Mouse (Mus musculus): ENCODE measurements at regions not wholly inside any gene's neighbourhood (a gene's known extent, or its start where the extent isn't known, plus 50 kb on each side); places are given as distances from the start of the nearest gene placed in this dataset.

GRCm38 (mm10) chr2:92781451-92781850 is 133.4 kb upstream of the Syt13 start:
- no peak overlapping the region for H3K9ac ChIP-seq (ENCODE audit: insufficient read depth, low read depth)
- H3K27ac ChIP-seq (ENCODE audit: insufficient read depth, low read depth) = no peak overlapping the region
- no peaks in the 10 kb centered on the region for H3K9me3 ChIP-seq (replicated peaks; ENCODE audit: low read length)
- in situ Hi-C loops (cut with MboI; ENCODE audit: low pct_ligation_motif_present, low pct_unique_long_range_greater_than_20kb, low sequenced_read_pairs) (no loop called here), dilution Hi-C loops (cut with MboI; ENCODE audit: extremely low pct_ligation_motif_present, extremely low pct_unique_long_range_greater_than_20kb, low sequenced_read_pairs) (no loop called here)
- no peaks in the 10 kb centered on the region for H3K36me3 ChIP-seq (replicated peaks in 1 of 2; ENCODE audit: control insufficient read depth in 1 of 2, insufficient read depth in 1 of 2, low read length in 1 of 2)
- no peak overlapping the region for H3K4me2 ChIP-seq (ENCODE audit: insufficient read depth, low read depth, poor library complexity, severe bottlenecking)
- H3K4me3 ChIP-seq (replicated peaks in 1 of 3; ENCODE audit: low read depth in 2 of 3, low read length in 2 of 3, poor library complexity in 1 of 3) = no peak overlapping the region
- H3K27me3 ChIP-seq (replicated peaks) = peaks cover 26% of the 10 kb centered on the region
- no peak for DNase-seq (ENCODE audit: extremely low read depth)
- H3K79me2 ChIP-seq (replicated peaks; ENCODE audit: control insufficient read depth, extremely low read depth, insufficient read depth, poor library complexity, severe bottlenecking) = no peaks in the 10 kb centered on the region
- TF ChIP-seq RCOR1 (conservative IDR thresholded peaks at IDR 0.05; ENCODE audit: low read depth, low read length) = no peak
- TF ChIP-seq ZKSCAN1 (IDR thresholded peaks at IDR 0.05; ENCODE audit: borderline replicate concordance, low read depth, low read length) = no peak
- TF ChIP-seq POLR2AphosphoS2 (IDR thresholded peaks at IDR 0.05; ENCODE audit: low read depth, low read length) = no peak
- TF ChIP-seq UBTF (IDR thresholded peaks at IDR 0.05; ENCODE audit: low read depth, low read length) = no peak
- no peak for TF ChIP-seq CHD1 (IDR thresholded peaks at IDR 0.05; ENCODE audit: low read depth, low read length)
- TF ChIP-seq USF1 (IDR thresholded peaks at IDR 0.05; ENCODE audit: low read depth, low read length) = no peak
- no peak for TF ChIP-seq MAZ (IDR thresholded peaks at IDR 0.05; ENCODE audit: low read depth, low read length)
- no peak for TF ChIP-seq ZNF384 (IDR thresholded peaks at IDR 0.05; ENCODE audit: low read depth, low read length)
- H3K4me1 ChIP-seq (ENCODE audit: control insufficient read depth in 1 of 2, insufficient read depth in 2 of 2) = no peaks in the 10 kb centered on the region

GRCm38 (mm10) chr2:92782621-92783020 is 132.3 kb upstream of the Syt13 start:
- dilution Hi-C loops (cut with MboI; ENCODE audit: extremely low pct_ligation_motif_present, extremely low pct_unique_long_range_greater_than_20kb, low sequenced_read_pairs) = no loop called here
- Histone ChIP-seq H3K9me3 (replicated peaks; ENCODE audit: low read length) (no peaks in the 10 kb centered on the region), H3K4me3 (replicated peaks in 1 of 3; ENCODE audit: low read depth in 2 of 3, low read length in 2 of 3, poor library complexity in 1 of 3) (no peak overlapping the region), H3K79me2 (replicated peaks; ENCODE audit: control insufficient read depth, extremely low read depth, insufficient read depth, poor library complexity, severe bottlenecking) (no peaks in the 10 kb centered on the region), H3K9ac (ENCODE audit: insufficient read depth, low read depth) (no peak overlapping the region), H3K27ac (ENCODE audit: insufficient read depth, low read depth) (no peak overlapping the region), H3K4me1 (ENCODE audit: control insufficient read depth in 1 of 2, insufficient read depth in 2 of 2) (no peaks in the 10 kb centered on the region), H3K36me3 (replicated peaks in 1 of 2; ENCODE audit: control insufficient read depth in 1 of 2, insufficient read depth in 1 of 2, low read length in 1 of 2) (no peaks in the 10 kb centered on the region), H3K27me3 (replicated peaks) (peaks cover 26% of the 10 kb centered on the region), H3K4me2 (ENCODE audit: insufficient read depth, low read depth, poor library complexity, severe bottlenecking) (no peak overlapping the region)
- TF ChIP-seq MEF2A (IDR thresholded peaks at IDR 0.05; ENCODE audit: borderline replicate concordance, low read depth, low read length) (no peak), MAX (IDR thresholded peaks at IDR 0.05; ENCODE audit: low read length) (no peak), JUND (conservative IDR thresholded peaks at IDR 0.05; ENCODE audit: low read depth, low read length) (no peak), KAT2A (IDR thresholded peaks at IDR 0.05; ENCODE audit: insufficient replicate concordance, low read length) (no peak), SMC3 (IDR thresholded peaks at IDR 0.05; ENCODE audit: low read depth, low read length) (no peak), TCF12 (IDR thresholded peaks at IDR 0.05; ENCODE audit: low read depth, low read length) (no peak), PAX5 (IDR thresholded peaks at IDR 0.05; ENCODE audit: low read length) (no peak), ZNF384 (IDR thresholded peaks at IDR 0.05; ENCODE audit: low read depth, low read length) (no peak), E2F4 (IDR thresholded peaks at IDR 0.05; ENCODE audit: insufficient replicate concordance, low read depth, low read length) (no peak), NELFE (IDR thresholded peaks at IDR 0.05; ENCODE audit: low read depth, low read length) (no peak), ELF1 (IDR thresholded peaks at IDR 0.05; ENCODE audit: low read depth, low read length) (no peak), MYC (IDR thresholded peaks at IDR 0.05; ENCODE audit: low read depth, low read length) (no peak), SIN3A (IDR thresholded peaks at IDR 0.05; ENCODE audit: low read length) (no peak), EP300 (IDR thresholded peaks at IDR 0.05; ENCODE audit: low read length) (no peak), ZMIZ1 (IDR thresholded peaks at IDR 0.05; ENCODE audit: low read depth, low read length) (no peak), POLR2A (IDR thresholded peaks at IDR 0.05; ENCODE audit: low read depth, low read length) (no peak)
- no peak for DNase-seq (ENCODE audit: extremely low read depth)
- in situ Hi-C loops (cut with MboI; ENCODE audit: low pct_ligation_motif_present, low pct_unique_long_range_greater_than_20kb, low sequenced_read_pairs) = no loop called here
